Mouse (Mus musculus) midbrain, embryonic 11.5 days (tissue): ENCODE measurements around the gene Hnrnpa2b1. TPM values are rescaled to one million over a fixed set of nuclear protein-coding genes. Genes with fewer than 3 reads are reported as not detected.

Experiments used
- ATAC-seq: fragments of 200-750 bp; cut with Nextera tagmentation; 2 replicates; pipeline ENCODE4 v1.8.0; 2017; ENCODE audit warnings: moderate TSS enrichment, moderate library complexity; ENCODE audit not compliant: low FRiP score
- DNase-seq: peaks from one replicate; pipeline ENCODE4 v3.0.0; 2015; ENCODE audit warnings: low spot score; ENCODE audit errors: missing footprints
- H3K27ac ChIP-seq: fragments of 300-500 bp; sonication (generic); 2 replicates; pipeline ENCODE4 v1.5.1; 2014; ENCODE audit warnings: low read depth, low read length
- H3K27me3 ChIP-seq: fragments of 300-500 bp; sonication (generic); 2 replicates; pipeline ENCODE4 v1.6.1; 2014; ENCODE audit warnings: mild to moderate bottlenecking, low read length, moderate library complexity, mixed read lengths; ENCODE audit not compliant: control insufficient read depth, insufficient read depth
- H3K36me3 ChIP-seq: fragments of 300-500 bp; sonication (generic); 2 replicates; pipeline ENCODE4 v1.6.1; 2014; ENCODE audit warnings: mild to moderate bottlenecking, low read length, moderate library complexity, mixed read lengths; ENCODE audit not compliant: control insufficient read depth, insufficient read depth
- H3K4me1 ChIP-seq: fragments of 300-500 bp; sonication (generic); 2 replicates; pipeline ENCODE4 v1.6.1; 2014; ENCODE audit warnings: low read length; ENCODE audit not compliant: control insufficient read depth, insufficient read depth
- H3K4me2 ChIP-seq: fragments of 300-500 bp; sonication (generic); 2 replicates; pipeline ENCODE4 v1.6.1; 2014; ENCODE audit warnings: mild to moderate bottlenecking, moderate library complexity
- H3K4me3 ChIP-seq: fragments of 300-500 bp; sonication (generic); 2 replicates; pipeline ENCODE4 v1.5.1; 2014; ENCODE audit warnings: low read depth, low read length
- H3K9ac ChIP-seq: fragments of 300-500 bp; sonication (generic); 2 replicates; pipeline ENCODE4 v1.6.1; 2014; ENCODE audit warnings: low read length
- H3K9me3 ChIP-seq: fragments of 300-500 bp; sonication (generic); 2 replicates; pipeline ENCODE4 v1.6.1; 2016; ENCODE audit warnings: low read length; ENCODE audit not compliant: control insufficient read depth
- WGBS: fragments of 180-500 bp; shearing (Covaris S2); extraction: QIAGEN DNeasy Blood & Tissue Kit; methylation state at CpG from one replicate; pipeline ENCODE4 v1.1.7; 2014; 5-methylcytosine and 5-hydroxymethylcytosine counted together
- polyA plus RNA-seq: library from polyadenylated mRNA; unstranded; fragments of >200 nt; fragmentation: Nextera tagmentation; extraction: Ambion mirVana; gene quantifications from 2 replicates; pipeline ENCODE4 v1.2.1, GENCODE M21; 2014

Gene Hnrnpa2b1
- polyA plus RNA-seq, 1 experiment from 2014 or later = 1,654 TPM

DNA sequence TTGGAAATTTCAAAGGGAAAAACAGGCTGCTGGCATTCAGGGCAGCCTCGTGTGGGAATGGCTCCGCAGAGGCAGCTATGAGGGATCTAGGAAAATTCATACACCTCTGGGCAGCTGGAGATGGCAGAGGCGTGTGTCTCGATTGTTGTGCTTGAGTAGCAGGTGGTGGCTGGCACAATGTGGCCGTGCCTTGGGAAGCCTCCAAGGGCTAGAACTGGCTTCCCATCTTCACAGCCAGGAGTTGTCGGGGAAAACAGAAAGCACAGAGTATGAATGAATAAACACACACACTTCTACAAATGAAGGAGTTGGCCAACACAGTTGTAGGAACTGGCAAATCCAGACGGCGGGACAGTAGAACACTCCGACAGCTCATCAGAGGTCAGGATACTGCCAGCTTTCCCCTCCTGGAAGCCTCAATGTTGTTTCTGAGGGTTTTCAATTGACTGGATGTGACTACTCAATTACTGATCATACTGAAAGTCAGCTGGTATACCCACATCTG, 30.8 kb downstream of the Hnrnpa2b1 start:
- no peak for DNase-seq
- no peak overlapping the region for H3K27ac ChIP-seq
- H3K9ac ChIP-seq = no peak overlapping the region

GRCm38 (mm10) chr6:51437665-51438064, 32.0 kb downstream of the Hnrnpa2b1 start:
- Histone ChIP-seq H3K9ac (no peak overlapping the region), H3K27me3 (peaks cover 18% of the 10 kb centered on the region), H3K4me2 (no peak overlapping the region), H3K27ac (no peak overlapping the region), H3K4me1 (peaks cover 1% of the 10 kb centered on the region; the same call in 1 of the 2 replicates), H3K9me3 (no peaks in the 10 kb centered on the region), H3K4me3 (no peak overlapping the region), H3K36me3 (no peaks in the 10 kb centered on the region)
- DNase-seq = no peak
- no peak for ATAC-seq
- WGBS = 76% methylated on average over 4 of the region's 4 CpGs

More for the DNA sequence above, 30.8 kb downstream of the Hnrnpa2b1 start:
- no peaks in the 10 kb centered on the region for H3K9me3 ChIP-seq
- peaks cover 6% of the 10 kb centered on the region; the same call in 1 of the 2 replicates for H3K27me3 ChIP-seq
- no peaks in the 10 kb centered on the region for H3K36me3 ChIP-seq
- no peak overlapping the region for H3K4me3 ChIP-seq
- no peaks in the 10 kb centered on the region for H3K4me1 ChIP-seq
- WGBS = 93% methylated on average over 9 of the region's 9 CpGs
- no peak for ATAC-seq
- H3K4me2 ChIP-seq = no peak overlapping the region

DNA sequence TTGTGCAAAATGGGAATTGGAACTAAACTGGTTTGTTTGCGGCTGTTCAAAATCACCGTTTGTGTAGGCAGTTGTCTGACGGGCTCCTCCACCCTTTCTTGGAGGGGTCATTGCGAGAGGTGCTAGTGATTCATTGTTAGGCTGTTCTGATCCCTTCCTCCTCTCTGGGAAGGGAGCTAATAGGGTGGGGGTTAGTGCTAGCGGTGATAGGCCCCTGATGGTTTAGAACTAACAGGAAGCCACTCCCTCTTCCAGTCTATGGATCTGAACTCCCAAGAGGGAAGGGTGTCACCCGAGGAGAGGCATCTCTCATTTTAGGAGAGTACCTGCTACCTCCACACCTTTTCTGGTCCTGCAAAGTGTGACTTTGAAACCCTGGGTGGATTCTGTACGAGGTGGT, 35.4 kb downstream of the Hnrnpa2b1 start:
- no peak overlapping the region; the same call in 1 of the 2 replicates for H3K4me2 ChIP-seq
- no peak for DNase-seq
- WGBS = 40% methylated on average over 7 of the region's 7 CpGs

GRCm38 (mm10) chr6:51432535-51433397, 36.9 kb downstream of the Hnrnpa2b1 start, which contains the start of gene Nfe2l3:
Gene Nfe2l3 (plus strand): TSS chr6:51432670.
- DNase-seq (peak; percentile 98), ATAC-seq (peak; percentile 86)
- no peak within 1 kb of the TSS for H3K27ac ChIP-seq
- peak within 1 kb of the TSS; percentile 63 for H3K9ac ChIP-seq
- peak within 1 kb of the TSS; percentile 58 for H3K4me3 ChIP-seq
- under 1% methylated on average over 74 of the region's 74 CpGs for WGBS
- no peaks in the 10 kb centered on the region for H3K36me3 ChIP-seq
- H3K4me2 ChIP-seq = peak within 1 kb of the TSS; percentile 93
- peaks cover 6% of the 10 kb centered on the region; the same call in 1 of the 2 replicates for H3K4me1 ChIP-seq
- H3K9me3 ChIP-seq = no peaks in the 10 kb centered on the region
- H3K27me3 ChIP-seq = peaks cover 27% of the 10 kb centered on the region

More for the DNA sequence above, 35.4 kb downstream of the Hnrnpa2b1 start:
- no peaks in the 10 kb centered on the region for H3K36me3 ChIP-seq
- no peak for ATAC-seq
- no peak overlapping the region for H3K9ac ChIP-seq
- H3K4me3 ChIP-seq = no peak overlapping the region
- H3K4me1 ChIP-seq = peaks cover 6% of the 10 kb centered on the region; the same call in 1 of the 2 replicates
- no peaks in the 10 kb centered on the region for H3K9me3 ChIP-seq
- H3K27me3 ChIP-seq = peaks cover 27% of the 10 kb centered on the region
- no peak overlapping the region for H3K27ac ChIP-seq

- DNase-seq (no peak), ATAC-seq (no peak)
- no peaks in the 10 kb centered on the region; the same call in 1 of the 2 replicates for H3K9me3 ChIP-seq
- no peaks in the 10 kb centered on the region for H3K4me1 ChIP-seq
- H3K4me3 ChIP-seq = no peak overlapping the region
- no peak overlapping the region for H3K9ac ChIP-seq
- H3K27me3 ChIP-seq = no peaks in the 10 kb centered on the region
- 82% methylated on average over 2 of the region's 2 CpGs for WGBS
- H3K36me3 ChIP-seq = no peaks in the 10 kb centered on the region
- H3K27ac ChIP-seq = no peak overlapping the region
- no peak overlapping the region for H3K4me2 ChIP-seq
Observed at GRCm38 (mm10) chr6:51424537-51424936, 45.2 kb downstream of the Hnrnpa2b1 start.

DNA sequence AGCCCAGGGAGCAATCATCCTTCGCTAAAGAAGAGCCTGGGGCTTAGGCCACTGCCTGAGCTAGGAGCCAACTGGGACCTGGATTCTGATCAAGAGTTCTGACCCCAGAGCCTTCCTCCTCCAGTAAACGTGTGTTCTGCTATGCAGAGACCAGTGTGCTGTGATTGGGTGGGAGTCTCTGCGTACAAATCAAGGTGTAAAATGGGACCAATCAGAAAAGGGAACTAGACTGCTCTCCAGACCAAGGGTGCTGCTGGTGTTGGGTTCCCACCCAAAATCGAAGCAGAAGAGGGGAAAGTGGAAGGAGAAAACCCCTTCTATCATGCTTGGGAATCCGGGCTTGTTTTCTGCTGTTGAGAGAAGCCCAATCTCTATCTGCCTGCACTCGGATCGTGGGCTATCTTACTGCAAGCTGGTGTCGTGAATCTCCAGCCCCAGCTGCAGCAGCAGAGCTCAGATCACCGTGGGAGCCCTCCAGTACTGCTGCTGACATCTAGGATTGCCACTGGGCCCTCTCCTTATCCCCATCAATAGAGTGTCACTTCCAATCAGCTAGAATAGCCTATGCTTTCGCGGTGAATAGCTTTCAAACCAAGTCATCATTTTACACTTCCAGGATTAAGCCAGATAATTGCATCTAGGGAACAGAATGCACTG, 46.1 kb downstream of the Hnrnpa2b1 start:
- Histone ChIP-seq H3K4me1 (no peaks in the 10 kb centered on the region), H3K36me3 (no peaks in the 10 kb centered on the region), H3K4me3 (no peak overlapping the region), H3K4me2 (no peak overlapping the region), H3K27me3 (no peaks in the 10 kb centered on the region), H3K9me3 (no peaks in the 10 kb centered on the region; the same call in 1 of the 2 replicates), H3K27ac (no peak overlapping the region), H3K9ac (no peak overlapping the region)
- WGBS = 51% methylated on average over 11 of the region's 11 CpGs
- ATAC-seq (no peak), DNase-seq (no peak)

DNA sequence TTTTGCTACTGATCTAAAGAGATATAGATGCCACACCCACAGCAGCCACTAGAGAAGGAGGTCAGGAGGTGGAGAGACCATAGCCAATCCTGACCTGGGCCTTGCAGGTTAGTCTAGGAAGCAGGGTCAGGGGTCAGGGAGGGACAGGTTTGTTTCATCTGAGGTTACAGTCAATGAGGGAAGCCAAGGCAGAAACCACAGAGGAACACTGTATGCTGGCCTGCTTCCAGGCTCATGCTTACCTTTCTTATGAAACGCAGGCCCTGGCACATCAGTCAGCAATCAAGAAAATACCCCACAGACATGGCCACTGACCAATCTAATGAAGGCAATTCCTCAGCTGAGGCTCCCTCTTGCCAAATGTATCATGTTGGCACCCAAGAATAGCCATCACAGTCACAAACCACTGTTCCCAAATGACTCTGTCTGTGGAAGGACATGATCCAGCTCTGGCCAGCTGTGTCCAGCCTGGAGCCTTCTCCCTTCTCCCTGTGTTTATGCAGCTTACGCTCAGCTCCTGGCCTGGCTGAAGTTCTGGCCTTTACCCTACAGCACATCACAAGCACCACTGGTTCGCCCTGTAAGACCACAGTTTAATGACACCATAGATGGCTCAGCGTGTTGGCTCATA, 52.3 kb downstream of the Hnrnpa2b1 start:
- Histone ChIP-seq H3K9me3 (no peaks in the 10 kb centered on the region), H3K9ac (no peak overlapping the region), H3K4me1 (no peaks in the 10 kb centered on the region), H3K4me2 (no peak overlapping the region), H3K27ac (no peak overlapping the region), H3K27me3 (no peaks in the 10 kb centered on the region), H3K36me3 (no peaks in the 10 kb centered on the region), H3K4me3 (no peak overlapping the region)
- WGBS = 92% methylated on average over 4 of the region's 4 CpGs
- no peak for ATAC-seq
- DNase-seq = no peak

DNA sequence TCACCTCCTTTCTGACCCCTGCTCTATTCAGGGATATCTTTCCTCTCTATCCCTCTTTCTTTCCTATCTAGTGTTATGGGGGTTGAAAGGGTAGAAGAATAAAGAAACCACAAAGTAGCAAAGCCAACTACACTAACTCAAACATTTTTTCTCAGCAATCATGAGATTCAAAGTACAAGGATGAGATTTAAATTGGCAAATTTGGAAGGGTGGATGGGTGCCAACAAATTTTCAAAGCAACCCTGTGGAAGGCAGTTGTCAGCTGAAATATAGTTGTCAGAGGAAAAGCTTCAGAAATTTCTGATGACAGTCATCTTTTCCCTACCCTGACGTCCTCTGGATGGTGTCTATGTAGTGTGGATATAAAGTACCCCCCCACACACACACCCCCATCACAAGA, 53.3 kb downstream of the Hnrnpa2b1 start:
- no peak overlapping the region for H3K27ac ChIP-seq
- ATAC-seq (no peak), DNase-seq (no peak)
- H3K4me2 ChIP-seq = no peak overlapping the region
- H3K4me3 ChIP-seq = no peak overlapping the region
- H3K36me3 ChIP-seq = no peaks in the 10 kb centered on the region
- H3K9ac ChIP-seq = no peak overlapping the region
- H3K9me3 ChIP-seq = no peaks in the 10 kb centered on the region
- WGBS = 60% methylated on average over 1 of the region's 1 CpGs
- no peaks in the 10 kb centered on the region for H3K27me3 ChIP-seq
- no peaks in the 10 kb centered on the region for H3K4me1 ChIP-seq
